Mouse (Mus musculus): Measurements from ENCODE around the gene Uvrag.

GRCm38 (mm10) chr7:99050882-99051281, 90.1 kb downstream of the Uvrag start:
- TF ChIP-seq CTCF (IDR thresholded peaks at IDR 0.05) = no peak
- no peak for TF ChIP-seq POLR2A (IDR thresholded peaks at IDR 0.05; ENCODE audit: insufficient read depth, low read depth, low read length)
- TF ChIP-seq EP300 (IDR thresholded peaks at IDR 0.05; ENCODE audit: insufficient read depth, low read depth, low read length) = no peak

All from heart, adult 2 months (tissue).